Comparison of ENCODE assay signal across 15 mouse cellular contexts in genomic region chr1:86281781-86282536, GRCm38 (mm10). TPM values are rescaled to one million over a fixed set of nuclear protein-coding genes. Genes with fewer than 3 reads are reported as not detected.
DNase-seq lines count a peak whose midpoint lies in the region; ATAC-seq lines count a peak whose summit lies in the region.
"Had no signal": no experiment of that assay in that cellular context is flagged by ENCODE, and none has a peak within 500 bp of the region (broad histone marks: within the 10 kb centered on the region; RNA-seq: fewer than 3 reads in every experiment).

No protein-coding gene starts in this region.

- no peaks in the 10 kb centered on the region for H3K36me3 ChIP-seq in kidney, embryonic 15.5 days
- H3K36me3 ChIP-seq: embryonic facial prominence, embryonic 13.5 days; limb, embryonic 15.5 days; midbrain, embryonic 12.5 days had no signal

- no peak overlapping the region for H3K9ac ChIP-seq in kidney, embryonic 15.5 days
- H3K9ac ChIP-seq: embryonic facial prominence, embryonic 13.5 days; limb, embryonic 15.5 days; midbrain, embryonic 12.5 days had no signal

- H3K4me1 ChIP-seq in kidney, embryonic 15.5 days, result 0 out of 2 replicates have a peak, but pooled peaks cover 3% of the 10 kb centered on the region
- H3K4me1 ChIP-seq: midbrain, embryonic 12.5 days had no signal

- intact Hi-C loops in left cerebral cortex, postnatal 14 days (cut with DNase I), result no loop called here

- 72% methylated on average over 11 of the region's 11 CpGs for WGBS in kidney, embryonic 15.5 days

- H3K27ac ChIP-seq in kidney, embryonic 15.5 days, result no peak overlapping the region
- H3K27ac ChIP-seq: embryonic facial prominence, embryonic 13.5 days; limb, embryonic 15.5 days; midbrain, embryonic 12.5 days had no signal

- no peak for ATAC-seq in kidney, embryonic 15.5 days (replicated peaks; ENCODE audit: low FRiP score)
- ATAC-seq: forebrain, embryonic 16.5 days; lung, postnatal 0 days had no signal

- no peaks in the 10 kb centered on the region for H3K27me3 ChIP-seq in kidney, embryonic 15.5 days
- H3K27me3 ChIP-seq: CH12.LX; embryonic facial prominence, embryonic 13.5 days; limb, embryonic 15.5 days; midbrain, embryonic 12.5 days had no signal

- peak; percentile 71 for DNase-seq in kidney, postnatal 10 days
- peak; percentile 59 for DNase-seq in NIH3T3 (ENCODE audit: low read depth)
- peak; percentile 52 to 67 for DNase-seq in adrenal gland, postnatal 36 days
- DNase-seq in left cerebral cortex, postnatal 14 days (ENCODE audit: low spot score in 2 of 2), result peak; percentile 58 to 74
- DNase-seq in heart, adult 9 months (ENCODE audit: low spot score in 2 of 2), result no peak
- DNase-seq in cerebellum, adult 18-20 months, result no peak
- no peak for DNase-seq in cerebellum, postnatal 10 days

- H3K4me3 ChIP-seq in kidney, embryonic 15.5 days (replicated peaks), result no peak overlapping the region
- H3K4me3 ChIP-seq: embryonic facial prominence, embryonic 13.5 days; limb, embryonic 15.5 days; midbrain, embryonic 12.5 days had no signal

- no peaks in the 10 kb centered on the region for H3K9me3 ChIP-seq in kidney, embryonic 15.5 days (replicated peaks)
- H3K9me3 ChIP-seq: embryonic facial prominence, embryonic 13.5 days; limb, embryonic 15.5 days; midbrain, embryonic 12.5 days had no signal

- H3K4me2 ChIP-seq in kidney, embryonic 15.5 days, result no peak overlapping the region
- H3K4me2 ChIP-seq: embryonic facial prominence, embryonic 13.5 days; heart, embryonic 11.5 days; limb, embryonic 15.5 days; midbrain, embryonic 12.5 days had no signal

RNA-seq across cellular contexts. Expression of gene B3gnt7, which starts 20.7 kb away (rescaled TPM):
- polyA plus RNA-seq in kidney, embryonic 15.5 days (2015; fragmentation: Nextera tagmentation; extraction: Ambion mirVana), result 7.5 and 7.8 TPM in 2 replicates
- under 1 TPM; 0.13 to 0.17 TPM for total RNA-seq in adrenal gland, postnatal 36 days (2021)
- 1 to 10 TPM; 1.3 to 2.1 TPM for total RNA-seq in left cerebral cortex, postnatal 14 days (2021)

Comparison
In these comparisons a context has a peak if more than half of its experiments do, and no peak if none do; other contexts are left out.
1. DNase-seq: peak in kidney, postnatal 10 days (single experiment), NIH3T3 (single experiment), adrenal gland, postnatal 36 days (2 of 2) and left cerebral cortex, postnatal 14 days (2 of 2); none in heart, adult 9 months (0 of 2), cerebellum, adult 18-20 months (0 of 2) and cerebellum, postnatal 10 days (0 of 2).